Mouse (Mus musculus) cerebellum, postnatal 36 days (tissue): Measurements from ENCODE around the gene Nog.

Source experiments
- DNase-seq, 2 experiments: peaks; one replicate each; pipeline ENCODE4 v3.0.0; 2021 to 2022; ENCODE audit warnings: mixed read lengths in 2 of 2

Nog gene

DNA sequence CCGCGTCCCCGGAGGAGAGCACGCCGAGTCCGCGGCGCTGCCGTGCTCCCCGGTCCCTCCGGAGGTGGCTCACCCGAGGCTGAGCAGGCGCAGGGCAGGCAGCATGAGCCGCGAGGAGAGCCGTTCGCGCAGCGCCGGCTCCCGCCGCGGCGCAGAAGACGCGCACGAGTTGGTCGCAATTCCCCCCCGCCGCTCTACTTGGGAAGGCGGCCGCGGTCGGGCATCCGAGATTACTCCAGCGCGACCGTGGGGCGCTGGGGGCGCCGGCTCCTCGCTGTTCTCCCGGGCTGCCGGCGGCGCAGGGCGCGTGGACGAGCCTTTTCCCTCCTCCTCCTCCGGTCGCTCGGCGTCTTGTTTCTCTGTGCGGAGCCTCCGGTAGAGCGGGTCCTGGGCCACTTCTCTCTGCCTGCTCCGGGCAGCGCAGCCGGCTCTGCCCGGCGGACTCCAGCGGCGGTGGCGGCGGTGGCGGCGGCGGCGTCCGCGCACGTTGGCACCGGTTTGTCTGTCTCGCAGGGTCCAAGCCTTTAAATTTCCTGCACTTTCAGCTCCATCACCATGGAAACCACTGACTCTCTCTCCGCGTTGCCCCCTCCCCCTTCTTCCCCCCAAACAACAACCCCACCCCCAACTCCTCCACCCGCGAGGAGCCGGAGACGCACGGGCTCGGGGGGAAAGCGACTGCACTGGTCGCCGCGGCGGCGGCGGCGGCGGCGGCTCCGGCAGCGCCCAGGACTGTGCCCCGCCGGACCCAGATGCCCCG is at the start of gene Nog:
TSS of gene Nog (minus strand) at position 277 of the 760 bp plus-strand sequence.
- peak; percentile 25 to 32 for DNase-seq

- DNase-seq = no peak
Measured at GRCm38 (mm10) chr11:89340238-89340637, 38.1 kb upstream of the Nog start.

GRCm38 (mm10) chr11:89339783-89340182 is 37.7 kb upstream of the Nog start:
- DNase-seq = no peak

DNA sequence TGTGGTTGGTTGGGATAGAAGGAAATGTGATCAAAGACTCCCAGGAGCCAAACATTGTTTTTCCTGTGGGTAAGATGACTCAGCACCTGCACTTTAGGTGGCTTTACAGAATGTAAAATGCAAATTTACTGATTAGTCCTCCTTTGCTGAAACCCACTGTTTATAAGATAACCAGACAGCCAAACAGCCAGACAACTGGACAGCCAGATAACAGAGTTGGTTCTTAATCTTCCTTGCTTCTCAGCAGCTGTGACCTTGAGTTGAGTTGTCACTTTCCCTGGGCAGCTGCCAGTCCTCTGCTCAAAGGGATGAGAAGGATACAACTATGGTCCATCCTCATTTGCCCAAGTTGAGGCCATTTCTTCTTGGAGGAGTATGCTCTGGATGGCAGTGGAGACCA is 35.8 kb upstream of the Nog start:
- no peak for DNase-seq

GRCm38 (mm10) chr11:89327089-89327881 is 25.2 kb upstream of the Nog start:
- DNase-seq = no peak

DNA sequence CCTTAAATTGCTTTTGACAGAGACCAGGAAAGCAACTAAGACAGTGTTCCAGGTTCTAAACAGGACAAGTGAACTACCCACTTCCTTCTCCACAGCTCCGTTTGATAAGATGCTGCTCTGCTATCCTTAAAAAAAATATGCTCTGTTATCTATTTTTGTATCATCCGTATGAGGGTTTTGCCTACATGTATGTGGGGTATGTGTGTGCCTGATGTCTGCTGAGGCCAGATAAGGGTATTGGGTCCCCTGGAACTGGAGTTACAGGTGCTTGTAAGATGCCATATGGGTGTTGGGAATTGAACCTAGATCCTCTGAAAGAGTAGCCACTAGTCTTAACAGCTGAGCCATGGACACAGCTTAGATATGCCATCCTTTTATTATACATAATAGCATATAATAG is 19.6 kb upstream of the Nog start:
- DNase-seq = no peak

GRCm38 (mm10) chr11:89319675-89320074 is 17.5 kb upstream of the Nog start:
- DNase-seq = no peak

GRCm38 (mm10) chr11:89318324-89318723 is 16.2 kb upstream of the Nog start:
- no peak for DNase-seq

DNA sequence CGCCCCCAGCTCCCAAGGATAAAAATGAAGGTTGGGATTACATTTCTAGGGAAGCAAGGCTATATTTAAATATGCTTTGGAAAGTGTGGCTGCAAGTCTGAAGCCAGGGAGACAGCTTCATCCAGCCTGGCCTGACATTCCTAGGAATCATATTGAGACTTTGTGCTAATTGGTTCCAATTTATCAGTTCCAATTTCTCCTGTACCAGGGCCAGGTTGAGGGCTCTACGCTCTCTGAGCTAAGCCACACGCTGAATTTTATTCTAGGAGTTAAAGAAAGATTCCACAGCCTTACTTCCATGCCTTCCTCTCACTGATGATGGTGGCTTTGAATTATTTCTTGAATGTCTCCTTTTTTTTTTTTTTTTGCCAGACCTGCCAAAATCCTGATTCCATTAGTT is 15.6 kb upstream of the Nog start:
- DNase-seq = no peak

DNA sequence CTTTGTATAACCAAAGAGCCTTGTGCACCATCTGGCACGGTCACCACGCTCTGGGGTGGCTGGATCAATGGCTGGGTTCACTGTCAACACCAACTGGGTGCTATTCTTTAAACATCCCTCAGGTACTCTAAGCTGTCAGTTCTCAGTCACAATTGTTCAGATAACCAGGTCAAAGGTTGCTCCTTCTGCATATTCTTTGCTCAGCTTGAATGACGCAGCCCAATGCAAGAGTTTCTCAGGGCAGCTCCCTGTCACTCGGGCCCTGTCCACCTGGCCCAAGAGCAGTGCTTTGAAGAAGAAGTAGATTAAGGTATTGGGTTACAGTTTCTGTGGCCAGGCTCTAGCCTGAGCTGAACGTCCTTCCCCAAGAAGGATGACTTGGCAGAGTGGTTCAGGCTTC is 12.2 kb upstream of the Nog start:
- DNase-seq = no peak

DNA sequence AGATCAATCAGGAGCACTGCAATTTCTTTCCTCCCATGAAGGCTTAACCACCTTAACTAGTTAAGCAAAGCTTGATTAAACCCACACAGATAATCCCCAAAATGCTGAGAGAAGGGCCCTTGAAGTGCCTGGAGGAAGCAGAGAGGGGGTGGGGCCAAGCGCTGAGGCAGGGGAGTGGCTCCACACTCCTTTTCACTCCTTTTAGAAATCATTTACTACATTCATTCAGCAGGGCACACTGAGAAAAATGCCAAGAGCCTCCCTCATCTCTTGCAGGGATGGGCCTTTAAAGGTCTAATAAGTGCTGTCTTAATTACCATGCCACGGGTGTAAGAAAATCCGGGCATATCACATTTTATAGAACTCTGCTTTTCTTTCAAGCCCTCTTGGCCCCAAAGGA is 10.2 kb upstream of the Nog start:
- DNase-seq = no peak

DNA sequence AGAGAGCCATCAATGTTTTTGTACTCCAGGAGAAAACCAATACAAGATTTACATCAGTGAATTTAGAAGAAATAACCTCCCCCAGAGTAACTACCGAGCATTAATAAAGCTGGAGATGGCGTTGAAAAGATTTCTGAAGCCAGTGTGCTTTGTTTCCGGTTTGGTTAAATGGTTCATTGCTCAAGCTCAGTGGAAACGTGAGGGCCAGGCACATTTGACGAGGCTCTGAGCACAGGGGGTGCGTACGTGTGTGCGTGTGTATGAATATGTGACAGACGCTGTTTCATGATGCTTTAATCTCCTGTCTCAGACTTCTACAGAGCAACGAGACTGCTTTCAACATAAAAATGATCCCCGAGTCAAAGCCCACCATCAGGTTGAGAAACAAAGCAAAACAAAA is 8.1 kb upstream of the Nog start:
- DNase-seq = no peak

DNA sequence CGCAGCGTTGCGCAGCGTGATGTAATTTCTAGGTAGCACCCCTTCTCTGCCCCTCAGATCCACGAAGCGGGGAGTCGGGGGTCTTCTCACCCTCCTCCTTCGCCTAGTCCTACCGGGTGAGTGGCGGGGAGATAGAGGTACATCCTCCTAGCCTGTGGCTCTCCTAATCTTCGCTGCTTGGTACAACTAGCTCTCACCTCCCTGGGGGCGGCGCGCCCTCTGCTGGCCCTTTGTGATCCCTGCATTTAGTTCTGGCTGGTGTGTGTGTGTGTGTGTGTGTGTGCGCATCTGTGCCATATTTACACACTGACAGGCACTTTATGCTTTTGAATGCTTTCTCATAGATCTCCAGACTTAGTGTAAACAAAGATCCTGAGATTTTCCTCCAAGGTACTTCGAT is 1.3 kb upstream of the Nog start:
- DNase-seq = peak; percentile 86 to 87

GRCm38 (mm10) chr11:89302816-89303180 is 666 bp upstream of the Nog start:
- peak; percentile 20 to 47 for DNase-seq

GRCm38 (mm10) chr11:89301331-89302055 is 639 bp downstream of the Nog start:
- no peak for DNase-seq

DNA sequence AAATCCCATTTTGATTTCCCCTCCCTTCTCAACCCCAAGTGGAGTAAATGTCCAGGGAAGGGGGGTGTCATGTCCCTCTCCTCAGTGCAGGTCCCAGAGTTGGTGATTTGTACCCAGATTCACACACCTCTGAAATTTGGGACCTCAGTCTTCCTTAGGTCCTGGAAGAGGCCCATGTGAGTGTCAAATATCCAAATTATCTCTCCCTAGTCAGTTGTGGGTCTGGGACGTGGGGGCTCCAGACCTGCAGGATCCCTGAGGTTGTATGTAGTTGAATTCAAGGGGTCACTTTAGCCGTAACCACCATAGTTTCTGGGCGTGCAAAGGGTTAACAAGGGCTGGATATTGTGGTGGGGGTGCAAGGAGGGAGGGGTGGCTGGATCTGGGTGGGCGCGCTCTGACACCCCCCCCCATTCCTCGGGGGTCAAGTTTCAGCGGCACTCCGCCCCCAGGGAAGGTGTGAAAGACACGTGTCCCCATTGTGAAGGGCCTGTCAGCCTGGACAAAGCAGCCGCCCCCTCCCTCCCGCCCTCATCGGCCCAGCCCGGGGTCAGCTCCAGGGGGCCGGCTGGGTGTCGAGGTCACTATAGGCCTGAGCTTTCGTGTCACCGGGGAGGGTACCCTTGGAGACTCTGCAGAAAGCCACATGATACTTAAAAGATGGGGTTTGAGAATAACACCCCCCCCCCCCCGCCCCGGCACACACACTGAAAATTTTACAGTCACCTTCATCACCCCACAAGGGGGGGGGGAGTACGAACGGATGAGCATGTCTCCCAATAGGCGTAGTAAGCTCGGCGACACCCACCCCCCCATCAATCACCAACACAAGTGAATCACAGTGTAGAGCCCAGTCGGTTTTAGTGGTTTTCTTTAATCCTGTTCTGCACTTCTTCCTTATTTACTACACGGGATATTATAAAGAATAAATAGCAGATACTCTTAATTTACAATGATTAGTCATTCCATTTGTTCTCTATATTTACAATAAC is 2.1 kb downstream of the Nog start:
- DNase-seq = no peak

GRCm38 (mm10) chr11:89299116-89299783 is 2.9 kb downstream of the Nog start:
- no peak for DNase-seq

DNA sequence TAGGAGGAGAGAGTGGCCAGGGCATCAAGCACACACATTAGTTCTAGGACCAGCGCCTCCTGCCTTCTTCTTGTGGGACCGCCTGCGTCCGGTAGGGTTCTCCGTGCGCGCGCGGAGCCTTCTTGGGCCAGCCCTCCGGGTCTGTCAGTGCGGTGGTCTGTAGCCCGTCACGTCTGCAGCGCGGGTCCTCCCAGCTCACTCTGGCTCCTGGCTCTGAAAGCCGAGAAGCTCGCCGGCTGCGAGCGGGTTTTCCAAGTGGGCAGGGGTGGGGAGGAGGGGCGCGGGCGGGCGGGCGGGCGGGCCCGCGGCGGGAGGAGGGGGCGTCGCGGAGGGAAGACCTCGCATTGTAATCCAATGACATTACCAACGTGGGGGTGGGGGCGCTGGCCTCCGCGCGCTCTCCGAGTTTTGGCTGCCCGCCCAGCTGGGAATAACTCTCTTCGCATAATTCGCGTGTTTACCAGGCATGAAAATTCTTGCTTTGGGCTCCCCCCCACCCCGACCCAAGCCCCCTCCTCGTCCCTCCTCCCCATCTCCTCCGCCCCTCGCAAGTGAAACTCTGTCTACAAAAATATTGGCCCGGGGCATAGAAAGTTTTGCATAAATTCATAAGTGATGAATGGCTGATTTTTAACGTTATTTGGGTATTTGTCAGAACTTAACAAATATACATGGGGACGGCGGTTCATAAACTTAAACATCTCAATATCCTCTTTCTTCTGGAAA is 3.7 kb downstream of the Nog start:
- no peak for DNase-seq

- no peak for DNase-seq
Measured at GRCm38 (mm10) chr11:89297521-89297920, 4.6 kb downstream of the Nog start.

DNA sequence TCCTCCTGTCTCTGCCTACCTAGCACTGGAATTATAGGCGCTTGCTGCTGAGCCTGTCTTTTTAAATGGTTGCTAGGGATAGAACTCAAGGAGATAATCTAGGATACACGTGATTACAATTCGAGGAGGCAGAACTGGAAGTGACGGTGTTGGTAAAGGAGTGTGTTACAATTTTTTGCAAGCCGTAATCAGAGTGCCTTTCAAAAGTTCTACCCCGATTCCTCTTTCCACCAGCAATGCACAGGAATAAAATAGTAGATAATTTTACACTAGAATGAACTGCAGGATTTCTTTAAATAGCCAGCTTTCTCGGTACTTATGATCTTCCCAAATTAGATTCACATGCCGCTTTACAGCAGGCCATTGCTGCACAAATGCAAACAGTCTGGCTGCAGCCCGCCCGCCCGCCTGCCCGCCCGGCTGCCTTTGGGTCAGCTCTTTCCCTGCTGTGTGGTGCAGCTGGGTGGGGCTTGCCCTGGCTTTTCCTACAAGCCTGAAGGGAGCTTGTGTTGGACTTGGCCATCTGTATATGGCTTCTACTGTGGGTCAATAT is 32.2 kb downstream of the Nog start:
- DNase-seq = no peak

- DNase-seq = no peak
Measured at GRCm38 (mm10) chr11:89267520-89267919, 34.6 kb downstream of the Nog start.
